Mouse (Mus musculus) heart, embryonic 15.5 days (tissue): Measurements from ENCODE around the gene Pkd1. TPM values are rescaled to one million over a fixed set of nuclear protein-coding genes. Genes with fewer than 3 reads are reported as not detected.

Source experiments
- ATAC-seq: fragments of 200-750 bp; cut with Nextera tagmentation; replicated peaks from 2 replicates; pipeline ENCODE4 v1.8.0; 2017; ENCODE audit warnings: low read depth, moderate TSS enrichment; ENCODE audit not compliant: insufficient number of reproducible peaks, insufficient read depth, low FRiP score
- H3K27ac ChIP-seq: fragments of 300-500 bp; sonication (generic); 2 replicates; pipeline ENCODE4 v1.5.1; 2015; ENCODE audit warnings: mild to moderate bottlenecking, inconsistent platforms
- H3K27me3 ChIP-seq: fragments of 300-500 bp; sonication (generic); 2 replicates; pipeline ENCODE4 v1.6.1; 2015; ENCODE audit warnings: inconsistent platforms
- H3K36me3 ChIP-seq: fragments of 300-500 bp; sonication (generic); 2 replicates; pipeline ENCODE4 v1.6.1; 2015; ENCODE audit warnings: mild to moderate bottlenecking, inconsistent platforms
- H3K4me1 ChIP-seq: fragments of 300-500 bp; sonication (generic); replicated peaks from 2 replicates; pipeline ENCODE4 v1.6.1; 2015; ENCODE audit warnings: inconsistent platforms
- H3K4me2 ChIP-seq: fragments of 300-500 bp; sonication (generic); 2 replicates; pipeline ENCODE4 v1.6.1; 2015; ENCODE audit warnings: inconsistent platforms, mild to moderate bottlenecking, moderate library complexity
- H3K4me3 ChIP-seq: fragments of 300-500 bp; sonication (generic); 2 replicates; pipeline ENCODE4 v1.5.1; 2015; ENCODE audit warnings: mild to moderate bottlenecking, inconsistent platforms
- H3K9ac ChIP-seq: fragments of 300-500 bp; sonication (generic); 2 replicates; pipeline ENCODE4 v1.6.1; 2015; ENCODE audit warnings: mild to moderate bottlenecking, inconsistent platforms
- H3K9me3 ChIP-seq: fragments of 300-500 bp; sonication (generic); replicated peaks from 2 replicates; pipeline ENCODE4 v1.6.1; 2016; ENCODE audit warnings: inconsistent platforms
- WGBS: fragments of 180-500 bp; shearing (Covaris S2); methylation state at CpG from one replicate; pipeline ENCODE4 v1.1.7; 2015; ENCODE audit warnings: mixed read lengths; 5-methylcytosine and 5-hydroxymethylcytosine counted together
- polyA plus RNA-seq: library from polyadenylated mRNA; unstranded; fragments of >200 nt; fragmentation: Nextera tagmentation; extraction: Ambion mirVana; gene quantifications from 2 replicates; pipeline ENCODE4 v1.2.1, GENCODE M21; 2015

The Pkd1 gene
- polyA plus RNA-seq, 1 experiment from 2014 or later, result 12.4 TPM

GRCm38 (mm10) chr17:24617561-24618194 is 68.0 kb downstream of the Pkd1 start:
- no peak overlapping the region for H3K4me3 ChIP-seq
- H3K27me3 ChIP-seq, result no peaks in the 10 kb centered on the region
- ATAC-seq, result no peak
- no peak overlapping the region for H3K9ac ChIP-seq
- no peaks in the 10 kb centered on the region for H3K4me1 ChIP-seq
- no peak overlapping the region for H3K4me2 ChIP-seq
- WGBS, result 77% methylated on average over 14 of the region's 14 CpGs
- peaks cover 67% of the 10 kb centered on the region for H3K36me3 ChIP-seq
- H3K27ac ChIP-seq, result no peak overlapping the region
- no peaks in the 10 kb centered on the region for H3K9me3 ChIP-seq

- no peak overlapping the region for H3K27ac ChIP-seq
- H3K9ac ChIP-seq, result no peak overlapping the region
- H3K36me3 ChIP-seq, result peaks cover 86% of the 10 kb centered on the region
- no peaks in the 10 kb centered on the region for H3K27me3 ChIP-seq
- no peak for ATAC-seq
- no peaks in the 10 kb centered on the region for H3K9me3 ChIP-seq
- H3K4me1 ChIP-seq, result peaks cover 4% of the 10 kb centered on the region
- WGBS, result 90% methylated on average over 8 of the region's 8 CpGs
- no peak overlapping the region for H3K4me3 ChIP-seq
- no peak overlapping the region for H3K4me2 ChIP-seq
Observed at GRCm38 (mm10) chr17:24625472-24625871, 75.8 kb downstream of the Pkd1 start.

GRCm38 (mm10) chr17:24628646-24629045 is 79.0 kb downstream of the Pkd1 start:
- no peak for ATAC-seq
- Histone ChIP-seq H3K27ac (no peak overlapping the region), H3K9me3 (no peaks in the 10 kb centered on the region), H3K4me3 (no peak overlapping the region), H3K4me1 (peaks cover 20% of the 10 kb centered on the region), H3K4me2 (no peak overlapping the region), H3K9ac (no peak overlapping the region), H3K36me3 (peaks cover 61% of the 10 kb centered on the region), H3K27me3 (no peaks in the 10 kb centered on the region)
- WGBS, result 20% methylated on average over 5 of the region's 5 CpGs

GRCm38 (mm10) chr17:24630072-24630471 is 80.4 kb downstream of the Pkd1 start:
- Histone ChIP-seq H3K9me3 (no peaks in the 10 kb centered on the region), H3K27me3 (peaks cover 5% of the 10 kb centered on the region; the same call in 1 of the 2 replicates), H3K4me3 (no peak overlapping the region), H3K4me1 (peaks cover 29% of the 10 kb centered on the region), H3K4me2 (no peak overlapping the region), H3K9ac (no peak overlapping the region), H3K36me3 (peaks cover 47% of the 10 kb centered on the region), H3K27ac (no peak overlapping the region)
- 83% methylated on average over 14 of the region's 14 CpGs for WGBS
- ATAC-seq, result no peak

DNA sequence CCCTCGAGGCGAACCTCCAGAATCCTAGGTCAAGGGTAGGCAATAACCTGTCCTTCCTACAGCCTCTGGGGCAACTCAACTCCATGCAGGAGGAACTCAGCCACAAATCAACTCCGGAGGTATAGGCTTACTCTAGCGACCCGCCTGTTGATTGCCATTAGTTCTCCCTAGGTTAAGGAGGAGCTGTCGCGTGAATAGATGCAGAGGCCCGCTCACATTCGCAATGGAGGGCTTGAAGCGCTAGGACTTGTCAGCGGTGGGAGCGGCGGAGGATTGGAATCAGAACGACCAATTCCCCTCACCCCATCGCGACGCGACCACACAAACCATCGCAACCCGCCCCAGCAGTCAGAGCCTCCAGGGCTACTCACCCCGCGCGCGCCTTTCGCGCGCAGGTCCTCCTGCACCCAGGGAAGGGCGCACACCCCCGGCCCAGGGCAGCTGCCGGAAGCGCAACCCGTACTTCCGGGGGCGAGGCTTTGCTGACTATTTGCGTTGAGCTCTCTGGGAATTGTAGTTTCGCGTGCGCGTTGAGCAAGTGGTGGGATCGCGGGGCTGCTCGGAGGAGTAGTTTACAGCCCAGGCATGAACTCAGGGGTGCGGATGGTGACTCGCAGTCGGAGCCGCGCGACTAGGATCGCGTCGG is 82.7 kb downstream of the Pkd1 start, which contains the start of the genes Tsc2 and Nthl1:
Gene Tsc2, minus strand, starts transcription at position 464 of the 646 bp plus-strand sequence.
Gene Nthl1, plus strand, starts transcription at position 514 of the 646 bp plus-strand sequence.
- ATAC-seq, result peak; percentile 78

GRCm38 (mm10) chr17:24632813-24633449 is 83.3 kb downstream of the Pkd1 start:
- Histone ChIP-seq H3K4me1 (peaks cover 38% of the 10 kb centered on the region), H3K4me2 (peak overlapping the region; percentile 82), H3K4me3 (peak overlapping the region; percentile 79), H3K9me3 (no peaks in the 10 kb centered on the region), H3K36me3 (peaks cover 24% of the 10 kb centered on the region), H3K9ac (peak overlapping the region; percentile 82), H3K27ac (peak overlapping the region; percentile 93), H3K27me3 (peaks cover 7% of the 10 kb centered on the region; the same call in 1 of the 2 replicates)
- 8% methylated on average over 22 of the region's 22 CpGs for WGBS
- ATAC-seq, result peak; percentile 60

More for the DNA sequence above, 82.7 kb downstream of the Pkd1 start, which contains the start of the genes Tsc2 and Nthl1:
- Histone ChIP-seq H3K4me1 (peaks cover 38% of the 10 kb centered on the region), H3K4me3 (peak within 1 kb of the TSS; percentile 79), H3K36me3 (peaks cover 31% of the 10 kb centered on the region), H3K27me3 (peaks cover 7% of the 10 kb centered on the region; the same call in 1 of the 2 replicates), H3K27ac (peak within 1 kb of the TSS; percentile 93), H3K9me3 (no peaks in the 10 kb centered on the region), H3K9ac (peak within 1 kb of the TSS; percentile 82), H3K4me2 (peak within 1 kb of the TSS; percentile 82)
- 1% methylated on average over 51 of the region's 51 CpGs for WGBS

DNA sequence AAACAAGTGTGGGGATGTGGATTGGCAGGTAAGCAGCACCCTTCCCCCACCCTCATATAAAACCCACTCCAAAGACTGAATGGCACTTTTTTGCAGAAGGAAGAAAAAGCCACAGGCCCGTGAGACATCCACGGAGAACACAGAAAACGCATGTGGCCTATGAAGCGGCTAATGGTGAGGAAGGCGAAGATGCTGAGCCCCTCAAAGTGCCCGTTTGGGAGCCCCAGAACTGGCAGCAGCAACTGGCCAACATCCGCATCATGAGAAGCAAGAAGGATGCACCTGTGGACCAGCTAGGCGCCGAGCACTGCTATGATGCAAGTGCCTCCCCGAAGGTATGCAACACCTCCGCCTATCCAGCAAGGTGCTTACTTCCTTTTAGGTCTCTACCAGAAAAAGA is 84.2 kb downstream of the Pkd1 start:
- H3K27me3 ChIP-seq, result peaks cover 10% of the 10 kb centered on the region; the same call in 1 of the 2 replicates
- H3K36me3 ChIP-seq, result peaks cover 19% of the 10 kb centered on the region
- H3K4me1 ChIP-seq, result peaks cover 35% of the 10 kb centered on the region
- no peak overlapping the region for H3K4me3 ChIP-seq
- WGBS, result 94% methylated on average over 11 of the region's 11 CpGs
- no peak overlapping the region for H3K9ac ChIP-seq
- H3K9me3 ChIP-seq, result no peaks in the 10 kb centered on the region
- no peak for ATAC-seq
- no peak overlapping the region for H3K4me2 ChIP-seq
- H3K27ac ChIP-seq, result peak overlapping the region; percentile 93

DNA sequence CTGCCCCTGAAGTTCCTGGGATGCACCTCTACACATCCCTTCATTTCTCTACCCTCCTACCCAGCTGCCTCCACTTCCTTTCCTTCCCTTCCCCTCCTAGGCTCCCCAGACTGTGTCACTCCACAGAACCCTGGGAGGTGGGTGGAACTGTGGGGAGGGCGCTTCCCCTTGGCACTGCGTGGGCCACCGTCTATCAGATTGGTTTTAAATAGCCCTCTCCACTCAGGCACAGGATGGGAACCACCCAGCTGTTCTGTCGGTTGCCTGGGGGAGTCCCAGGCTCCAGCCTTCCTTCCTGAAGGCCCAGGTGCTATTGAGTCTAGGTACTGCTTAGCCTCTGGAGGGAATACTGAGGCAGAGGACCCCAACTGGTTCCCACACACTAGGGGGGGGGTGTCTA is 85.4 kb downstream of the Pkd1 start:
- peaks cover 12% of the 10 kb centered on the region for H3K36me3 ChIP-seq
- no peak overlapping the region for H3K9ac ChIP-seq
- no peak overlapping the region for H3K4me2 ChIP-seq
- no peak overlapping the region for H3K27ac ChIP-seq
- peaks cover 10% of the 10 kb centered on the region; the same call in 1 of the 2 replicates for H3K27me3 ChIP-seq
- 46% methylated on average over 4 of the region's 4 CpGs for WGBS
- ATAC-seq, result no peak
- H3K9me3 ChIP-seq, result no peaks in the 10 kb centered on the region
- peaks cover 45% of the 10 kb centered on the region for H3K4me1 ChIP-seq
- no peak overlapping the region for H3K4me3 ChIP-seq

DNA sequence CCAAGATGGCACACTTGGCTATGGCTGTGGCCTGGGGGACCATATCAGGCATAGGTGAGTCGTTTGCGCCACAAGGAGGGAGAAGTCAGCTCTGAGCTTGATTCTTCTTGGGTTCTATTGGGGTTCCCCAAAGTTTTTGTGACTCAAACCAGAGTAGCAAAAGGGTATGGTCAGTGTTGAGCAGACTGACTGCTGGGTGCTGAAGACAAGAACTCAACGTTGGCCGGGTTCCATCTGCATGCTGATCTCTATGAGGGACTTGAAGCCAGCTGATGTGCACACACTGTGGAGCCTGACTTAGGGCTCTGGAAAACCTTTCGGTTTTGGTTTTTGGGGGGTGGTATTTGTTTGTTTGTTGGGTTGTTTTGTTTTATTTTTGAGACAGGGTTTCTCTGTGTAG is 86.1 kb downstream of the Pkd1 start:
- H3K36me3 ChIP-seq, result peaks cover 6% of the 10 kb centered on the region
- H3K9me3 ChIP-seq, result no peaks in the 10 kb centered on the region
- no peak overlapping the region for H3K4me2 ChIP-seq
- peaks cover 46% of the 10 kb centered on the region for H3K4me1 ChIP-seq
- ATAC-seq, result no peak
- peaks cover 10% of the 10 kb centered on the region; the same call in 1 of the 2 replicates for H3K27me3 ChIP-seq
- WGBS, result 84% methylated on average over 5 of the region's 5 CpGs
- no peak overlapping the region for H3K9ac ChIP-seq
- no peak overlapping the region for H3K27ac ChIP-seq
- no peak overlapping the region for H3K4me3 ChIP-seq

GRCm38 (mm10) chr17:24636781-24637481 is 87.3 kb downstream of the Pkd1 start:
- peaks cover 10% of the 10 kb centered on the region; the same call in 1 of the 2 replicates for H3K27me3 ChIP-seq

GRCm38 (mm10) chr17:24638214-24638613 is 88.6 kb downstream of the Pkd1 start:
- no peak for ATAC-seq
- peaks cover 34% of the 10 kb centered on the region for H3K4me1 ChIP-seq
- H3K9ac ChIP-seq, result no peak overlapping the region
- 78% methylated on average over 4 of the region's 4 CpGs for WGBS
- no peaks in the 10 kb centered on the region for H3K9me3 ChIP-seq
- 0 out of 2 replicates have a peak overlapping the region, but pooled peaks have one; percentile 75 for H3K27ac ChIP-seq
- H3K36me3 ChIP-seq, result peaks cover 4% of the 10 kb centered on the region; the same call in 1 of the 2 replicates
- peaks cover 10% of the 10 kb centered on the region; the same call in 1 of the 2 replicates for H3K27me3 ChIP-seq
- no peak overlapping the region for H3K4me3 ChIP-seq
- no peak overlapping the region for H3K4me2 ChIP-seq

More at GRCm38 (mm10) chr17:24636781-24637481, 87.3 kb downstream of the Pkd1 start:
- Histone ChIP-seq H3K4me2 (no peak overlapping the region), H3K27ac (no peak overlapping the region), H3K9ac (no peak overlapping the region), H3K4me1 (peaks cover 41% of the 10 kb centered on the region), H3K9me3 (no peaks in the 10 kb centered on the region), H3K36me3 (peaks cover 4% of the 10 kb centered on the region; the same call in 1 of the 2 replicates), H3K4me3 (no peak overlapping the region)
- no peak for ATAC-seq
- WGBS, result 69% methylated on average over 5 of the region's 5 CpGs
